8 mouse cellular contexts compared by ENCODE assay signal in the genomic region with DNA sequence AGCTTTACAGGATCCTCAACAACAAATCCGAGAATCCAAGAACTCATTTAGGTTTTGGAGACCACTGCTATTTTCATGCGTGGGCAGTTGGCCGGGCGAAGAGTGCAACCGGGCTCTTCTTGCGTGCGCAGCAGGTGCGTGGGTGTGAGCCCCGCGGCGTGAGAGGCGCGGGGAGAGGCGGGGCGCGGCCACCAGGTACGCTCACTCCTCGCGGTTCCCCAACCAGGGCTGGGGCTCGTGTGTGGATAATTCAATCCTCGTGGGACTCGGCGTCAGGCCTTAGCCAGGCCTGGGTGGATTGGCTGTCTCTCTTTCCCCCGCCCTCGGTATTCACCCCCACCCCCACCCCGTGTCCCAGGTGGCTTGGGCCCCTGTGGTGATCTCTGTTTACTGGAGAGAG. TPM values are rescaled to one million over a fixed set of nuclear protein-coding genes. Genes with fewer than 3 reads are reported as not detected.
DNase-seq lines count a peak whose midpoint lies in the region; ATAC-seq and TF ChIP-seq lines count a peak whose summit lies in the region.

No protein-coding gene starts in this region.

- peak overlapping the region; percentile 45 for H3K4me3 ChIP-seq in heart, embryonic 11.5 days (ENCODE audit: low read depth, low read length)
- H3K4me3 ChIP-seq in ES-Bruce4 (ENCODE audit: low read depth, low read length) = peak overlapping the region; percentile 43
- H3K4me3 ChIP-seq in embryonic facial prominence, embryonic 15.5 days (replicated peaks) = peak overlapping the region; percentile 40
- H3K4me3 ChIP-seq in limb, embryonic 11.5 days (ENCODE audit: low read depth, low read length) = peak overlapping the region; percentile 33
- H3K4me3 ChIP-seq in stomach, embryonic 14.5 days (ENCODE audit: low read depth, low read length) = peak overlapping the region; percentile 25

- no peak overlapping the region for H3K9ac ChIP-seq in heart, embryonic 11.5 days (ENCODE audit: low read depth, low read length)
- H3K9ac ChIP-seq in ES-Bruce4 (ENCODE audit: low read depth, poor library complexity, severe bottlenecking) = peak overlapping the region; percentile 41
- no peak overlapping the region for H3K9ac ChIP-seq in embryonic facial prominence, embryonic 15.5 days
- H3K9ac ChIP-seq in limb, embryonic 11.5 days (ENCODE audit: low read length) = peak overlapping the region; percentile 49
- H3K9ac ChIP-seq in stomach, embryonic 14.5 days (replicated peaks; ENCODE audit: low read depth, low read length) = no peak overlapping the region; the same call in 1 of the 2 replicates

- no peak for ATAC-seq in heart, embryonic 11.5 days (replicated peaks; ENCODE audit: insufficient number of reproducible peaks, low FRiP score, low TSS enrichment)
- no peak for ATAC-seq in embryonic facial prominence, embryonic 15.5 days (ENCODE audit: insufficient number of reproducible peaks, low FRiP score, low TSS enrichment, low read depth)
- no peak for ATAC-seq in limb, embryonic 11.5 days (ENCODE audit: insufficient number of reproducible peaks, low FRiP score, low TSS enrichment, low read depth)
- 0 out of 2 replicates have a peak, but pooled peaks have one; percentile 34 for ATAC-seq in stomach, embryonic 14.5 days (ENCODE audit: insufficient number of reproducible peaks, insufficient read depth, low FRiP score, low read depth)

- peaks cover 55% of the 10 kb centered on the region for H3K27me3 ChIP-seq in heart, embryonic 11.5 days (ENCODE audit: control insufficient read depth, insufficient read depth, low read length)
- no peaks in the 10 kb centered on the region for H3K27me3 ChIP-seq in ES-Bruce4 (ENCODE audit: control insufficient read depth, insufficient read depth, low read length, poor library complexity, severe bottlenecking)
- peaks cover 58% of the 10 kb centered on the region for H3K27me3 ChIP-seq in embryonic facial prominence, embryonic 15.5 days
- H3K27me3 ChIP-seq in limb, embryonic 11.5 days (ENCODE audit: control insufficient read depth, insufficient read depth, low read length) = peaks cover 40% of the 10 kb centered on the region
- peaks cover 22% of the 10 kb centered on the region for H3K27me3 ChIP-seq in stomach, embryonic 14.5 days (ENCODE audit: control insufficient read depth, insufficient read depth, low read length)

- H3K27ac ChIP-seq in heart, embryonic 11.5 days (ENCODE audit: low read depth, low read length) = no peak overlapping the region
- H3K27ac ChIP-seq in ES-Bruce4 (ENCODE audit: insufficient read depth, low read length) = no peak overlapping the region
- no peak overlapping the region for H3K27ac ChIP-seq in embryonic facial prominence, embryonic 15.5 days (replicated peaks)
- H3K27ac ChIP-seq in limb, embryonic 11.5 days (replicated peaks; ENCODE audit: low read depth, low read length) = no peak overlapping the region
- no peak overlapping the region for H3K27ac ChIP-seq in stomach, embryonic 14.5 days (ENCODE audit: low read length)

- TF ChIP-seq EP300 in ES-Bruce4 (IDR thresholded peaks at IDR 0.05; ENCODE audit: insufficient read depth, low read depth, low read length) = no peak

- no peaks in the 10 kb centered on the region for H3K9me3 ChIP-seq in heart, embryonic 11.5 days (replicated peaks; ENCODE audit: control insufficient read depth, low read length)
- H3K9me3 ChIP-seq in ES-Bruce4 (replicated peaks; ENCODE audit: control insufficient read depth, insufficient read depth, low read length, poor library complexity, severe bottlenecking) = no peaks in the 10 kb centered on the region
- no peaks in the 10 kb centered on the region for H3K9me3 ChIP-seq in embryonic facial prominence, embryonic 15.5 days (replicated peaks)
- no peaks in the 10 kb centered on the region for H3K9me3 ChIP-seq in limb, embryonic 11.5 days (ENCODE audit: control insufficient read depth, low read length)
- no peaks in the 10 kb centered on the region for H3K9me3 ChIP-seq in stomach, embryonic 14.5 days (ENCODE audit: control insufficient read depth, low read depth, low read length)

- DNase-seq in heart, adult 11 months = no peak
- no peak for DNase-seq in limb, embryonic 11.5 days (ENCODE audit: low spot score)
- DNase-seq in gastrocnemius, postnatal 36 days = no peak
- DNase-seq in frontal cortex, adult 2 months (ENCODE audit: extremely low spot score in 1 of 2, low spot score in 1 of 2) = no peak

- WGBS in heart, embryonic 11.5 days (ENCODE audit: insufficient replicate concordance) = 12% methylated on average over 26 of the region's 26 CpGs
- 4% methylated on average over 26 of the region's 26 CpGs for WGBS in embryonic facial prominence, embryonic 15.5 days
- 7% methylated on average over 26 of the region's 26 CpGs for WGBS in limb, embryonic 11.5 days
- WGBS in stomach, embryonic 14.5 days = 8% methylated on average over 24 of the region's 26 CpGs

- TF ChIP-seq POLR2A in ES-Bruce4 (IDR thresholded peaks at IDR 0.05; ENCODE audit: insufficient read depth, low read length) = no peak

- H3K36me3 ChIP-seq in heart, embryonic 11.5 days (ENCODE audit: control insufficient read depth, insufficient read depth, low read length) = no peaks in the 10 kb centered on the region
- H3K36me3 ChIP-seq in ES-Bruce4 (ENCODE audit: control insufficient read depth, insufficient read depth, low read length, poor library complexity, severe bottlenecking) = no peaks in the 10 kb centered on the region
- H3K36me3 ChIP-seq in embryonic facial prominence, embryonic 15.5 days = 0 out of 2 replicates have a peak, but pooled peaks cover 8% of the 10 kb centered on the region
- H3K36me3 ChIP-seq in limb, embryonic 11.5 days (ENCODE audit: control insufficient read depth, insufficient read depth, low read length) = peaks cover 2% of the 10 kb centered on the region; the same call in 1 of the 2 replicates
- H3K36me3 ChIP-seq in stomach, embryonic 14.5 days (ENCODE audit: control insufficient read depth, insufficient read depth, low read length) = no peaks in the 10 kb centered on the region; the same call in 1 of the 2 replicates

- H3K4me2 ChIP-seq in heart, embryonic 11.5 days = peak overlapping the region; percentile 72
- peak overlapping the region; percentile 77 for H3K4me2 ChIP-seq in embryonic facial prominence, embryonic 15.5 days (replicated peaks)
- peak overlapping the region; percentile 61 for H3K4me2 ChIP-seq in limb, embryonic 11.5 days (ENCODE audit: low read depth, severe bottlenecking)
- H3K4me2 ChIP-seq in stomach, embryonic 14.5 days (replicated peaks; ENCODE audit: low read depth, low read length) = peak overlapping the region; percentile 48

- intact Hi-C loops in gastrocnemius, postnatal 36 days (cut with DNase I) = loop anchor here (2.0 to 5.0 kb wide), 2 partner anchors 139 to 156 kb away; no protein-coding TSS in a partner anchor

- peaks cover 16% of the 10 kb centered on the region for H3K4me1 ChIP-seq in heart, embryonic 11.5 days (ENCODE audit: control insufficient read depth, insufficient read depth, low read length)
- H3K4me1 ChIP-seq in ES-Bruce4 (ENCODE audit: control insufficient read depth, insufficient read depth, low read length) = no peaks in the 10 kb centered on the region
- peaks cover 26% of the 10 kb centered on the region for H3K4me1 ChIP-seq in embryonic facial prominence, embryonic 15.5 days
- H3K4me1 ChIP-seq in limb, embryonic 11.5 days (ENCODE audit: control insufficient read depth, insufficient read depth, low read length) = peaks cover 13% of the 10 kb centered on the region; the same call in 1 of the 2 replicates
- peaks cover 8% of the 10 kb centered on the region; the same call in 1 of the 2 replicates for H3K4me1 ChIP-seq in stomach, embryonic 14.5 days (ENCODE audit: control insufficient read depth, insufficient read depth, low read length)

- no peak for TF ChIP-seq CTCF in ES-Bruce4 (IDR thresholded peaks at IDR 0.05; ENCODE audit: low read depth, low read length)

RNA-seq across cellular contexts. Expression of gene Slc16a11, which starts 1.2 kb away (rescaled TPM):
- polyA plus RNA-seq in heart, embryonic 11.5 days (2014; fragmentation: Nextera tagmentation; extraction: Ambion mirVana) = 0.36 and 0.39 TPM in 2 replicates
- 2.0 and 3.5 TPM in 2 replicates for polyA plus RNA-seq in ES-Bruce4 (2011; ENCODE audit: insufficient read depth, insufficient read length, low read depth, missing spikeins)
- polyA plus RNA-seq in embryonic facial prominence, embryonic 15.5 days (2015; fragmentation: Nextera tagmentation; extraction: Ambion mirVana) = 6.9 and 11.2 TPM in 2 replicates
- polyA plus RNA-seq in limb, embryonic 11.5 days (2014; fragmentation: Nextera tagmentation; extraction: Ambion mirVana) = 0.21 and 0.67 TPM in 2 replicates
- 0.69 and 1.5 TPM in 2 replicates for polyA plus RNA-seq in stomach, embryonic 14.5 days (2014; fragmentation: Nextera tagmentation; extraction: Ambion mirVana)
- total RNA-seq in gastrocnemius, postnatal 36 days (2021) = under 1 TPM; 0.46 to 0.49 TPM
- 45.9 and 48.3 TPM in 2 replicates for polyA plus RNA-seq in frontal cortex, adult 2 months (2012; rRNA removed)

RNA-seq across cellular contexts. Expression of gene Slc16a13, which starts 7.1 kb away (rescaled TPM):
- 7.6 and 7.8 TPM in 2 replicates for polyA plus RNA-seq in heart, embryonic 11.5 days (2014; fragmentation: Nextera tagmentation; extraction: Ambion mirVana)
- polyA plus RNA-seq in ES-Bruce4 (2011; ENCODE audit: insufficient read depth, insufficient read length, low read depth, missing spikeins) = 8.9 and 11.2 TPM in 2 replicates
- polyA plus RNA-seq in embryonic facial prominence, embryonic 15.5 days (2015; fragmentation: Nextera tagmentation; extraction: Ambion mirVana) = 10.3 and 13.2 TPM in 2 replicates
- polyA plus RNA-seq in limb, embryonic 11.5 days (2014; fragmentation: Nextera tagmentation; extraction: Ambion mirVana) = 17.0 and 17.8 TPM in 2 replicates
- polyA plus RNA-seq in stomach, embryonic 14.5 days (2014; fragmentation: Nextera tagmentation; extraction: Ambion mirVana) = 5.6 and 8.8 TPM in 2 replicates
- under 1 TPM; 0.74 to 0.94 TPM for total RNA-seq in gastrocnemius, postnatal 36 days (2021)
- 5.5 and 7.7 TPM in 2 replicates for polyA plus RNA-seq in frontal cortex, adult 2 months (2012; rRNA removed)

RNA-seq across cellular contexts. Expression of gene Bcl6b, which starts 15.9 kb away (rescaled TPM):
- 11.9 and 13.0 TPM in 2 replicates for polyA plus RNA-seq in heart, embryonic 11.5 days (2014; fragmentation: Nextera tagmentation; extraction: Ambion mirVana)
- polyA plus RNA-seq in ES-Bruce4 (2011; ENCODE audit: insufficient read depth, insufficient read length, low read depth, missing spikeins) = 4.1 TPM in 2 replicates
- polyA plus RNA-seq in embryonic facial prominence, embryonic 15.5 days (2015; fragmentation: Nextera tagmentation; extraction: Ambion mirVana) = 11.9 and 12.4 TPM in 2 replicates
- polyA plus RNA-seq in limb, embryonic 11.5 days (2014; fragmentation: Nextera tagmentation; extraction: Ambion mirVana) = 7.3 and 7.5 TPM in 2 replicates
- polyA plus RNA-seq in stomach, embryonic 14.5 days (2014; fragmentation: Nextera tagmentation; extraction: Ambion mirVana) = 11.3 and 12.0 TPM in 2 replicates
- 1 to 10 TPM; 3.7 to 6.5 TPM for total RNA-seq in gastrocnemius, postnatal 36 days (2021)
- 1.5 and 1.9 TPM in 2 replicates for polyA plus RNA-seq in frontal cortex, adult 2 months (2012; rRNA removed)

RNA-seq across cellular contexts. Expression of gene 0610010K14Rik, which starts 24.0 kb away (rescaled TPM):
- polyA plus RNA-seq in heart, embryonic 11.5 days (2014; fragmentation: Nextera tagmentation; extraction: Ambion mirVana) = 129 and 132 TPM in 2 replicates
- polyA plus RNA-seq in ES-Bruce4 (2011; ENCODE audit: insufficient read depth, insufficient read length, low read depth, missing spikeins) = 108 and 126 TPM in 2 replicates
- 157 and 177 TPM in 2 replicates for polyA plus RNA-seq in embryonic facial prominence, embryonic 15.5 days (2015; fragmentation: Nextera tagmentation; extraction: Ambion mirVana)
- 216 and 218 TPM in 2 replicates for polyA plus RNA-seq in limb, embryonic 11.5 days (2014; fragmentation: Nextera tagmentation; extraction: Ambion mirVana)
- polyA plus RNA-seq in stomach, embryonic 14.5 days (2014; fragmentation: Nextera tagmentation; extraction: Ambion mirVana) = 164 and 167 TPM in 2 replicates
- 10 to 100 TPM; 29.3 to 31.9 TPM for total RNA-seq in gastrocnemius, postnatal 36 days (2021)
- polyA plus RNA-seq in frontal cortex, adult 2 months (2012; rRNA removed) = 73.4 and 85.4 TPM in 2 replicates

RNA-seq across cellular contexts. Expression of gene Gm21988, which starts 25.9 kb away (rescaled TPM):
- 7.7 and 9.3 TPM in 2 replicates for polyA plus RNA-seq in heart, embryonic 11.5 days (2014; fragmentation: Nextera tagmentation; extraction: Ambion mirVana)
- polyA plus RNA-seq in ES-Bruce4 (2011; ENCODE audit: insufficient read depth, insufficient read length, low read depth, missing spikeins) = 0.55 and 0.65 TPM in 2 replicates
- polyA plus RNA-seq in embryonic facial prominence, embryonic 15.5 days (2015; fragmentation: Nextera tagmentation; extraction: Ambion mirVana) = 9.5 and 12.0 TPM in 2 replicates
- 8.2 and 10.5 TPM in 2 replicates for polyA plus RNA-seq in limb, embryonic 11.5 days (2014; fragmentation: Nextera tagmentation; extraction: Ambion mirVana)
- polyA plus RNA-seq in stomach, embryonic 14.5 days (2014; fragmentation: Nextera tagmentation; extraction: Ambion mirVana) = 9.2 and 13.3 TPM in 2 replicates
- 1 to 10 TPM; 1.3 to 2.4 TPM for total RNA-seq in gastrocnemius, postnatal 36 days (2021)
- 10.7 and 11.8 TPM in 2 replicates for polyA plus RNA-seq in frontal cortex, adult 2 months (2012; rRNA removed)

Comparison
In these comparisons a context has a peak if more than half of its experiments do, and no peak if none do; other contexts are left out.
1. H3K9ac ChIP-seq: peak in ES-Bruce4 (single experiment) and limb, embryonic 11.5 days (single experiment); none in heart, embryonic 11.5 days (single experiment), embryonic facial prominence, embryonic 15.5 days (single experiment) and stomach, embryonic 14.5 days (single experiment).
2. Peak in every context shown above with its lines, with median percentiles within 50 percentile points of each other: H3K4me2 ChIP-seq and H3K4me3 ChIP-seq.